Mouse (Mus musculus): Measurements from ENCODE around the gene Hspa12b. TPM values are rescaled to one million over a fixed set of nuclear protein-coding genes. Genes with fewer than 3 reads are reported as not detected.

Gene Hspa12b
- total RNA-seq, 2 experiments from 2014 or later: 6.1 to 8.3 TPM

GRCm38 (mm10) chr2:131147043-131147365, 19.9 kb downstream of the Hspa12b start:
- DNase-seq (ENCODE audit: low spot score in 2 of 2): no peak

GRCm38 (mm10) chr2:131148353-131149253, 21.5 kb downstream of the Hspa12b start:
- DNase-seq (ENCODE audit: low spot score in 2 of 2): no peak

DNA sequence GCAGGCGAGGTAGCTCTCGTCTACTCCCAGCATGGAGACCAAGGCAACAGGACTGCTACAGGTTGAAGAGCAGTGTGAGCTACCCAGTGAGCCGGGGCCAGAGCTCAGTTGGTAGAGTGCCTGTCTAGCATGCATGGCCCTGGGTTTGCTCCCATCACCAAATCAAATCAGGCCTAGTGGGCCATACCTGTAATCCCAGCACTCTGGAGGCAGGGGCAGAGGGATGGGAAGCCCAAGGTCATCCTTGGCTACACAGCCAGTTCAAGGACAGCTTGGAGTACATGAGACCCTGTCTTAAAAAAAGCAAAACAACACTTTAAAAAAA, 22.1 kb downstream of the Hspa12b start:
- DNase-seq (ENCODE audit: low spot score in 2 of 2): no peak

- DNase-seq (ENCODE audit: low spot score in 2 of 2): no peak
Measured at GRCm38 (mm10) chr2:131152166-131152730, 25.2 kb downstream of the Hspa12b start.

DNA sequence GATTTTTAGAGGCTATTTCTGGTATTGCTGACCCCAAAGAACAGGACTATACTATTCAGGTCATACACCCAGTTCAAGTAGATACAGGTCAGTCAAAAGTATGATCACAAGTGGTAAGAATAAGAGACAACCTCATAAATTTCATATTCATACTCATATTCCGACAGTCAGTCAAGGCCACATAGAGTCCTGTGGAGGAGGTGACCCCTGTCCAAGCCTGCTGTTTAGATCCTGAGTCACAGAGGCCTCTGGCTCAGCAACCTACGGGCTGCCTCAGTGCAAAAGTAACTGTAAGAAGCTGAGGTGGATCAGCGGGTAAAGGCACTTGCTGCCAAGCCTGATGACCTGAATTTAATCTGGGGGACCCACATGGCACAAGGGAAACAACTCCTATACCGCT, 27.0 kb downstream of the Hspa12b start:
- DNase-seq (ENCODE audit: low spot score in 2 of 2): no peak

DNA sequence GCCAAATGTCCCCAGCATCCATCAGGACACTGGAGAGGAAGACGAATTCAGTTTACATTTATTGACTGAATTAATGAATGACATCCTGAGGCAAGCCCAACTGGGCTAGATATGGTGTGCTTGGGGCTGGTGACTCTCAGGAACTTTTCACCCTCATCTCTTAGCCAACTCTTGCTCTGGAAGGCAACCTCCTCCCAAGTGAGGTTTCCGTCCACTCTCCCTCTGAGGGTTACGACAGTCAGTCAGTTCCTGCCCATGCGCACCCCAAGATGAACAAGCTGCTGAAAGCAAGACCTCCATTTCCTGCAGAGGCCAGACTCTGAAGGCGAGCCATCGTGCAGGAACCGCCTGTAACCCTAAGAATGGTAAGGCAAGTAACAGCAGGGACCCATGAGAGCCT, 29.9 kb downstream of the Hspa12b start:
- no peak for DNase-seq (ENCODE audit: low spot score in 2 of 2)

DNA sequence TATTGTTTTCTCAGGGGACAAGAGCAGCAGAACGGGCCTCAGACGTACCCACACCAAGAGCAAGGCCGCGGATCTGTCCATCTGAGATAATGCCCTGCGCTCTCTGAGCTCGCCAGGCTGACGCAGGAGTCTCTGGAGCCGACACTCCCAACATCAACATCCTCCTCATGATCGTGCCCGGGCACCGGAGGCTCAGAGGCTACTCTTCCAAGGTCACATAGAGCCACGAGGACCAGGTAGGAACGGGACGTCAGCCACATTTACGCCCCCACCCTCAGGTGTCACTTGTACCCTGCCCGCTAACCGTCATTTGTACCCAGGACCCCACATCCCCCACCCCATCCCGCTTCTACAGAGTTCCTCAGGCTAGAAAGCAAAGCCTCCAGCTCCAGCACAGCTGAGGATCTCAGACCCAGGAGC, 32.4 kb downstream of the Hspa12b start:
- no peak for DNase-seq (ENCODE audit: low spot score in 2 of 2)

DNA sequence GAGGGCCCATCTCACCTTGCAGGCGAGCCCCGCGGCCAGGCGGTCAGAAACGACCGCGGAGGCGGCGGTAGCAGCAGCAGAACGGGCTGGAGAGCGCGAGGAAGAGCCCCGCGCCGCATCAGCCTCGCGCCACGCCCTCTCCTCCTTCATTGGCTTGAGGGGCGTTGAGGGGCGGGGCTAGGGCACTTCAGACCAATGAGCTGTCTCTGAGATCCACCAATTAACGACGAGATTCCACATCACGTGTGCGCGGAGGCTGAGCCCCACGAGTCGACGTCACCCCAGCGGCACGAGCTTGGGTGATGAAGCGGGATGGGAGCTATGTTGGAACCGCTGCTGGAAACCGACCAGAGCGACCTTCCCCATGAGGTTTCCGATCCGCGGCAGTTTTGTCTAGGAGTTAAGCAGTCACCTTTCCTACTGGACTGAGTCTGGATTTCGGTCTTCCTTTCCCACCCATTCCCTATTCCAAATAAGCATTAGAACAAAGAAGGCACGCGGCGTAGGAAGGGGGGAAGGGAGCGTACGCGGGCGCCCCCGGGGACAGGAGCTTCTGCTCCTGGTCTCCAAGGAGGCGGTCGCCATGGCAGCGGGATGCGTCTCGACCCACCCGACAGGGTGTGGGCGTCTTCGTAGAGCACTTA, 33.0 kb downstream of the Hspa12b start, which contains the start of gene 1700037H04Rik:
Gene 1700037H04Rik (minus strand): TSS at position 144 of the 644 bp plus-strand sequence.
- DNase-seq (ENCODE audit: low spot score in 2 of 2): peak; percentile 95 to 98

DNA sequence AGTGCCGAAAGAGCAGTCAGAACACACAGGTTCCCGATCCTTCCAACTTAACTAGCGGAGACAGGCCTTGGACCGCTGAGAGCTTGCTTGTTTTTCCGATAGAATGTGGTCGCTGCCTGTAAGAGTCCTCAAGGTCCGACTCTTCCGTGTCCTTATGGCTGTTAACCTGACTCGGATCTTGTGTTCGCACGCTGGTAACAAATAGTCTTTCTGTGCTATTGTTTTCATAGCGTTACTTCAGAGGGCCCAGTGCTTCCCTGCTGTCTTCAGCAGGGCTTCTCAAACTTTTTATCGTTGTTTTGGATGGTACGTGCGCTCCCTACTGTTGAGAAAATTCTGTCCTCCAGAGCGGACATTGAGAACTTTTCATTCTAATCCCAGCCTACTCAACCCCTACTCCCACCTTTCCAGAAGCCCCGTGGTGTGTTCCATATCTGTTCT, 33.6 kb downstream of the Hspa12b start:
- peak in 1 of 2 experiments; percentile 38 for DNase-seq (ENCODE audit: low spot score in 2 of 2)

- DNase-seq (ENCODE audit: low spot score in 2 of 2): no peak
Measured at GRCm38 (mm10) chr2:131163924-131164323, 36.8 kb downstream of the Hspa12b start.

- DNase-seq (ENCODE audit: low spot score in 2 of 2): no peak
Measured at GRCm38 (mm10) chr2:131166172-131166571, 39.1 kb downstream of the Hspa12b start.

- no peak for DNase-seq (ENCODE audit: low spot score in 2 of 2)
Measured at GRCm38 (mm10) chr2:131167984-131168383, 40.9 kb downstream of the Hspa12b start.

DNA sequence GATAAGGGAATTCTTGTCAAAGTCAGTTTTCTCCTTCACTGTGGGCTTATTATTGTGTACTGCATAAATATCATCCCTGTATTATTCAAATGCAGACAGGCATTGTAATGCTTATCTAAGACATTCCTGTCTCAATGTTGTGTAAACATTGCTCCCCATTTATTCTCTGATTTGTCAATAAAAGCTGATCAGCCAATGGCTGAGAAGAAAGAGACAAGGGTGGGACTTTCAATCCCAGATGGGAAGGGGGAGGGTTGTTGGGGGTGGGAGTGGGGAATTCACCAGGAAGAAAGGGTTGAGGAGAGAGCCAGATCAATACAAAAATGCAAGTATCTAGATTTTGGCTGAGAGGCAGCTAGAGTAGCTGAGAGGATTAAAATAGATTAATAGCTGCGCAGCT, 41.8 kb downstream of the Hspa12b start:
- DNase-seq (ENCODE audit: low spot score in 2 of 2): no peak

- no peak for DNase-seq (ENCODE audit: low spot score in 2 of 2)
Measured at GRCm38 (mm10) chr2:131170936-131171335, 43.9 kb downstream of the Hspa12b start.

- peak; percentile 73 to 84 for DNase-seq (ENCODE audit: low spot score in 2 of 2)
Measured at GRCm38 (mm10) chr2:131171401-131172104, 44.5 kb downstream of the Hspa12b start.

GRCm38 (mm10) chr2:131172322-131172721, 45.2 kb downstream of the Hspa12b start:
- DNase-seq (ENCODE audit: low spot score in 2 of 2): no peak

- peak; percentile 68 to 82 for DNase-seq (ENCODE audit: low spot score in 2 of 2)
Measured at GRCm38 (mm10) chr2:131174700-131175099, 47.6 kb downstream of the Hspa12b start.

DNA sequence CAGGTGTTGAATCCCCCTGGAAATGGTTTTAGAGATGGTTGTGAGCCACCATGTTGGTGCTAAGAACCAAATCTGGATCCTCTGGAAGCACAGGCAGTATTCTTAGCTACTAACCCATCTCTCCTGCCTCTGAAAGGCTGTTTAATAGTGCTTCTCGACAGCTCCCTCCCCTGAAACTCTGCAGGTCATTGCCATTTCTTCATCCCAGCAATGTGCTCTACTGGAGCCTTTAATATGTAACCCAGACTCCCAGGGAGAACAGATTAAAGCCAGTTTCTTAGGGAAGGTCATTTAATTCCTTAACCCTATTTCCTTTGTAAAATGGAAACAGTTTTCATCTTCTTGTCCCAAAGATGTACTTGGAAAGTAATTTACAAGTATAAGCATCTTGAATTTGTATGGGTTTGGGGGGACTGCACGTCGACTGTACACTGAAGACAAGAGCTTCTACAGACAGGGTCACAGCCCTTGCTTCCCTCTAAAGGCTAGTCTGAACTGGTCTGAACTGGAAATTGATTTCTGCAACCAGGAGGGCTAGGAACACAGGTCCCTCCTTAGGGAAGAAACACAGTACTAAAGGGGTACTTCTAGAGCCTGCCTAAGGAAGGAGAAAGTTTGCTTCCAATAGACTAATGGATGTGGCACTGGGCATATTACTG, 48.3 kb downstream of the Hspa12b start:
- DNase-seq (ENCODE audit: low spot score in 2 of 2): no peak

DNA sequence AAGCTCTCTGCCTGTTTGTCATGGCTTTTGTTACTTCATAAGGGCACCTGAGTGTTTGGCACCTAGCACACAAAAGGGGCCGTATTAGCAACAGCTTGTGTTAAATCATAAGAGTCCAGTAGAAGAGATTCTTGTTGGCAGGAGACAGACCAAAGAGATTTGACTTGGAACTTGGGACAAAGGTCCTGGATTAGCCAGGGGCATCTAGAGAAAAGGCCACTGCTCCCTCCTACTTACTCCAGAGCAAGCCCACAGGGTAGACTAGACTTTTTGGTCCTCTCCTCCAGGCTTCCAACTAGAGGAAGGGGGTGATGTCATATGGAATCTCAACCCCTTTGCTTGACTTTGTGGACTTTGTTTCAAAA, 48.8 kb downstream of the Hspa12b start:
- DNase-seq (ENCODE audit: low spot score in 2 of 2): no peak

DNA sequence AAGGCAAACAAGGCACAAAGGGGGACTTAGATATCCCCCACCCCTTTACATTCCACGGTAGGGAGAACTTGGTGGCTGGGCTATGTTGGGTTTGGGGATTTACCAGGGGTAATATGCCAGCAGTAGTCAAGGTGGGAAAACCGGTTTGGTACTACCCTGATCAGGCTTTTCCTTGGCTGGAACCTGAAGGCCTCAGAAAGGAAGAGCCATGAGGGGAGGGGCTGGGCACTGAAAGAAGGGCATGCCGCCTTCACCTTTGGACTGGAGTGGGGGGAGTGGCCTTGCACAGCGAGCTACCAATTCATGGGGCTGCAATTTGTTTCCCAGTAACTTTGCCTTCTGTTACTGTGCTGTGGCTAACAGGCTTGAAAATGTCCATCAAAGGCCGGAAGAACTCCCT, 49.4 kb downstream of the Hspa12b start:
- DNase-seq (ENCODE audit: low spot score in 2 of 2): no peak

DNA sequence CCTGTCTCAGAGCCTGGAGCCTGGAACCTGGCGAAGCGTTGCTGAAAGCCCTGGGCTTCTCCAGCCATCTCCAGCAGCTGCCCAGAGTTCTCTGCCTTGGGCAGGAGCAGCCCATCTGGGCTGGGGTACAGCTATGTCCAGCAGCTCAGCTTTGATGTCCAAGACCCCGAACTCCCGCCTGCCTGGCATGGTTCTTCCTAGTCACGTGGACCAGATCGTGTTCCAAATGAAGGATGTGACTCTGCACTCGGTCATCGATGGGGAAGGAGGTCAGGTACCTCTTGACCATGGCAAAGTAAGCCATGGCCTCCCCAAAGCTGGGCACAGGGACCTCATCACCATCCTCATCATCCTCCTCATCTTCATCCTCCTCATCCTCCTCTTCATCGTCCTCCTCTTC, 50.9 kb downstream of the Hspa12b start:
- DNase-seq (ENCODE audit: low spot score in 2 of 2): no peak

Data from layer of hippocampus, adult 18-20 months (tissue).